Mouse (Mus musculus): Measurements from ENCODE around the gene Clca3a1. TPM values are rescaled to one million over a fixed set of nuclear protein-coding genes. Genes with fewer than 3 reads are reported as not detected.

Clca3a1 gene
- polyA plus RNA-seq, 1 experiment from 2014 or later: not detected

DNA sequence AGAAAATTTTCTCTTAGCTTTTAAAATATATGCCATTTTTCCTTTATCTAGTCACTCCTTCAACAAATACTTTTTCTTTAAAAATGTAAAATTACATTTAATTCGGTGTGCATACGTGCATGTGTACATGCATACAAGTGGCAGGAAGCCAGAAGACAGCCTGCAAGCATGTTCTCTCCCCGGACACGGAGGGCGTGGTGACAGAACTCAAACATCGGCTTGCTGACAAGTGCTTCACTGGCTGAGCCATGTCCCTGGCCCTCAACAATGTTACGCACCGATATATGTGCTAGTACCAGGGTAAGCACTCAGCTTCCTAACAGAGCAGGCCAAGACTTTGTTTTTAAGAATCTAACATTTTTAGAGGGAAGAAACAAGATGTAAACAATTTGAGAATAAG is 46.2 kb downstream of the Clca3a1 start:
- Histone ChIP-seq H3K27me3 (ENCODE audit: control insufficient read depth, insufficient read depth, low read length) (no peaks in the 10 kb centered on the region), H3K9me3 (ENCODE audit: control insufficient read depth, low read length) (no peaks in the 10 kb centered on the region), H3K36me3 (ENCODE audit: control insufficient read depth, insufficient read depth, low read length) (no peaks in the 10 kb centered on the region; the same call in none of the 2 replicates), H3K4me1 (ENCODE audit: control insufficient read depth, insufficient read depth, low read length) (peaks cover 18% of the 10 kb centered on the region), H3K27ac (ENCODE audit: low read depth, low read length) (no peak overlapping the region), H3K4me3 (ENCODE audit: low read depth, low read length) (no peak overlapping the region), H3K4me2 (no peak overlapping the region), H3K9ac (ENCODE audit: low read length) (no peak overlapping the region)
- DNase-seq (ENCODE audit: low spot score, missing footprints) (no peak), ATAC-seq (ENCODE audit: low FRiP score) (no peak)
- 88% methylated on average over 8 of the region's 8 CpGs for WGBS

DNA sequence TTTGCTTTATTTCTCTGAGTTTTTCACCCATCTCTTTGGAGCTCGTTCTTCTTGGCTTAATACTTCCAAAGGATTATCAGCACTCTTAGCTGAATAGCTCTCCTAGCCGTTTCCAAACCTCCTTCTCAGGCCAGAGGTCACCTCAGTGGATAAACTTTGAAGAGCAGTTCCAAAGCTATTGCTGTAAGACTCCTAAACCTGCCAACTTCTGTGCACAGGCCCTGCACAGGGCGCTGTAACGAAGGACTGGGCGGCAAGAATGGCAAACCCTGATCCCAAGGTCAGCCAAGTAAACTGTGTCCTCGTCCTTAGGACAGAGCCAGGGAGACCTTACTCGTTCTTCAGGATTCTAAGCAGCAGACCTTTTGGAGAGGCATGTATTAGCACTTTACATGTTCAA is 46.7 kb downstream of the Clca3a1 start:
- no peak for DNase-seq (ENCODE audit: low spot score, missing footprints)
- Histone ChIP-seq H3K9ac (ENCODE audit: low read length) (no peak overlapping the region), H3K36me3 (ENCODE audit: control insufficient read depth, insufficient read depth, low read length) (no peaks in the 10 kb centered on the region; the same call in none of the 2 replicates), H3K9me3 (ENCODE audit: control insufficient read depth, low read length) (no peaks in the 10 kb centered on the region), H3K4me1 (ENCODE audit: control insufficient read depth, insufficient read depth, low read length) (peaks cover 17% of the 10 kb centered on the region), H3K27me3 (ENCODE audit: control insufficient read depth, insufficient read depth, low read length) (no peaks in the 10 kb centered on the region), H3K4me2 (no peak overlapping the region), H3K4me3 (ENCODE audit: low read depth, low read length) (no peak overlapping the region), H3K27ac (ENCODE audit: low read depth, low read length) (no peak overlapping the region)
- whole genome bisulfite sequencing: 44% methylated on average over 7 of the region's 7 CpGs
- no peak for ATAC-seq (ENCODE audit: low FRiP score)

- Histone ChIP-seq H3K4me1 (ENCODE audit: control insufficient read depth, insufficient read depth, low read length) (peaks cover 6% of the 10 kb centered on the region; the same call in 1 of the 2 replicates), H3K27me3 (ENCODE audit: control insufficient read depth, insufficient read depth, low read length) (no peaks in the 10 kb centered on the region), H3K27ac (ENCODE audit: low read depth, low read length) (no peak overlapping the region), H3K4me3 (ENCODE audit: low read depth, low read length) (no peak overlapping the region), H3K4me2 (no peak overlapping the region), H3K9me3 (ENCODE audit: control insufficient read depth, low read length) (no peaks in the 10 kb centered on the region), H3K9ac (ENCODE audit: low read length) (no peak overlapping the region), H3K36me3 (ENCODE audit: control insufficient read depth, insufficient read depth, low read length) (no peaks in the 10 kb centered on the region; the same call in none of the 2 replicates)
- ATAC-seq (ENCODE audit: low FRiP score): peak; percentile 49; the same call in 1 of the 2 replicates
- no peak for DNase-seq (ENCODE audit: low spot score, missing footprints)
- 80% methylated on average over 6 of the region's 6 CpGs for WGBS
These were observed 49.1 kb downstream of the Clca3a1 start for GRCm38 (mm10) chr3:144711607-144712206.

GRCm38 (mm10) chr3:144708612-144709011 is 52.2 kb downstream of the Clca3a1 start:
- no peak for ATAC-seq (ENCODE audit: low FRiP score)
- H3K4me3 ChIP-seq (ENCODE audit: low read depth, low read length): no peak overlapping the region
- H3K9ac ChIP-seq (ENCODE audit: low read length): no peak overlapping the region
- no peaks in the 10 kb centered on the region for H3K27me3 ChIP-seq (ENCODE audit: control insufficient read depth, insufficient read depth, low read length)
- WGBS: 90% methylated on average over 5 of the region's 5 CpGs
- DNase-seq (ENCODE audit: low spot score, missing footprints): no peak
- H3K4me1 ChIP-seq (ENCODE audit: control insufficient read depth, insufficient read depth, low read length): no peaks in the 10 kb centered on the region
- H3K27ac ChIP-seq (ENCODE audit: low read depth, low read length): no peak overlapping the region
- no peak overlapping the region for H3K4me2 ChIP-seq
- no peaks in the 10 kb centered on the region; the same call in none of the 2 replicates for H3K36me3 ChIP-seq (ENCODE audit: control insufficient read depth, insufficient read depth, low read length)
- no peaks in the 10 kb centered on the region for H3K9me3 ChIP-seq (ENCODE audit: control insufficient read depth, low read length)

DNA sequence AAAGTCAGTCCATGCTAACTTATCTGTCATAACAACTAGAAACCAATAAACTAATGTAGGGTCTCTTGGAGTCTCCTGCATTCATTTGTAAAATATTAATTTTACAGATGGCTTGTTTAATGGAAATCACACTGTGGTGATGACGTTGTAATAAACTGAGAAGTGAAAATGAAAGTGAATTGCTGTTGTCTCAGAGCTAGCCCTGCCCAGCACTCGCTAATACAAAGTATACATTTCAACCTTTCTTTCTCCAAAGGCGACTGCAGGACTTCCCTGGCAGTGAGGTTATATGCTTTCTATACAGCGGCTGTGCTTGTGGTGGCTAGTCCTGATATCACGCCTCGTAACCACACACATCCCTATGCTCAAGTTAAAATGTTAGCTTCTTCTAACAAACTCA is 56.8 kb downstream of the Clca3a1 start:
- Histone ChIP-seq H3K36me3 (ENCODE audit: control insufficient read depth, insufficient read depth, low read length) (no peaks in the 10 kb centered on the region), H3K4me1 (ENCODE audit: control insufficient read depth, insufficient read depth, low read length) (no peaks in the 10 kb centered on the region), H3K9ac (ENCODE audit: low read length) (no peak overlapping the region), H3K27ac (ENCODE audit: low read depth, low read length) (no peak overlapping the region), H3K4me2 (no peak overlapping the region), H3K27me3 (ENCODE audit: control insufficient read depth, insufficient read depth, low read length) (no peaks in the 10 kb centered on the region), H3K4me3 (ENCODE audit: low read depth, low read length) (no peak overlapping the region), H3K9me3 (ENCODE audit: control insufficient read depth, low read length) (no peaks in the 10 kb centered on the region)
- no peak for DNase-seq (ENCODE audit: low spot score, missing footprints)
- WGBS: 93% methylated on average over 6 of the region's 6 CpGs
- no peak for ATAC-seq (ENCODE audit: low FRiP score)

GRCm38 (mm10) chr3:144698790-144699433 is 61.9 kb downstream of the Clca3a1 start:
- Histone ChIP-seq H3K9ac (ENCODE audit: low read length) (no peak overlapping the region), H3K4me1 (ENCODE audit: control insufficient read depth, insufficient read depth, low read length) (no peaks in the 10 kb centered on the region), H3K4me3 (ENCODE audit: low read depth, low read length) (no peak overlapping the region), H3K9me3 (ENCODE audit: control insufficient read depth, low read length) (no peaks in the 10 kb centered on the region), H3K4me2 (no peak overlapping the region), H3K36me3 (ENCODE audit: control insufficient read depth, insufficient read depth, low read length) (peaks cover 8% of the 10 kb centered on the region; the same call in 1 of the 2 replicates), H3K27me3 (ENCODE audit: control insufficient read depth, insufficient read depth, low read length) (no peaks in the 10 kb centered on the region), H3K27ac (ENCODE audit: low read depth, low read length) (no peak overlapping the region)
- 83% methylated on average over 5 of the region's 5 CpGs for WGBS
- no peak for ATAC-seq (ENCODE audit: low FRiP score)
- DNase-seq (ENCODE audit: low spot score, missing footprints): no peak

DNA sequence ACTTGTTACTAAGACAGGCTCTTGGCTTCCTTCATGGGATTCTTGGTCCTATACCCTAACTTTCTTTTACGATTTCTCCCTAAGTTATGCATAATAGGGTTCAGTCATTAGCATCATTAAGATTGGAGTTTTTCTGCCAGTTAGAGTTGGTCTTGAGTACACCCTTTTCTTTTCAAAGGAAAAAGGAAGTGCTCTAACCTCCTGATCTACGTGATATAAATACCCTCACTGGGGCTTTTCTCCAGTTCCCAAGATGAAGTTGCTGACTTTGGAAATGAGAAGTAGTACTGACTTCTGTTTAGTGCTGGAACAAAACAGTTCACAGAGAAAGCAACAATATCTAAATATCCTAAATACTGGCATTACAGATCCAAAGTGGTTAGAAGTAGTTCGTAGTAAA is 62.8 kb downstream of the Clca3a1 start:
- Histone ChIP-seq H3K36me3 (ENCODE audit: control insufficient read depth, insufficient read depth, low read length) (peaks cover 8% of the 10 kb centered on the region; the same call in 1 of the 2 replicates), H3K4me1 (ENCODE audit: control insufficient read depth, insufficient read depth, low read length) (no peaks in the 10 kb centered on the region), H3K9ac (ENCODE audit: low read length) (no peak overlapping the region), H3K27me3 (ENCODE audit: control insufficient read depth, insufficient read depth, low read length) (no peaks in the 10 kb centered on the region), H3K4me3 (ENCODE audit: low read depth, low read length) (no peak overlapping the region), H3K27ac (ENCODE audit: low read depth, low read length) (no peak overlapping the region), H3K4me2 (no peak overlapping the region), H3K9me3 (ENCODE audit: control insufficient read depth, low read length) (no peaks in the 10 kb centered on the region)
- no peak for ATAC-seq (ENCODE audit: low FRiP score)
- WGBS: 90% methylated on average over 3 of the region's 3 CpGs
- no peak for DNase-seq (ENCODE audit: low spot score, missing footprints)

GRCm38 (mm10) chr3:144697154-144697553 is 63.6 kb downstream of the Clca3a1 start:
- 81% methylated on average over 5 of the region's 5 CpGs for WGBS
- Histone ChIP-seq H3K9me3 (ENCODE audit: control insufficient read depth, low read length) (no peaks in the 10 kb centered on the region), H3K36me3 (ENCODE audit: control insufficient read depth, insufficient read depth, low read length) (peaks cover 8% of the 10 kb centered on the region; the same call in 1 of the 2 replicates), H3K27me3 (ENCODE audit: control insufficient read depth, insufficient read depth, low read length) (no peaks in the 10 kb centered on the region), H3K27ac (ENCODE audit: low read depth, low read length) (no peak overlapping the region), H3K4me1 (ENCODE audit: control insufficient read depth, insufficient read depth, low read length) (no peaks in the 10 kb centered on the region), H3K4me3 (ENCODE audit: low read depth, low read length) (no peak overlapping the region), H3K4me2 (no peak overlapping the region), H3K9ac (ENCODE audit: low read length) (no peak overlapping the region)
- ATAC-seq (ENCODE audit: low FRiP score): no peak
- no peak for DNase-seq (ENCODE audit: low spot score, missing footprints)

DNA sequence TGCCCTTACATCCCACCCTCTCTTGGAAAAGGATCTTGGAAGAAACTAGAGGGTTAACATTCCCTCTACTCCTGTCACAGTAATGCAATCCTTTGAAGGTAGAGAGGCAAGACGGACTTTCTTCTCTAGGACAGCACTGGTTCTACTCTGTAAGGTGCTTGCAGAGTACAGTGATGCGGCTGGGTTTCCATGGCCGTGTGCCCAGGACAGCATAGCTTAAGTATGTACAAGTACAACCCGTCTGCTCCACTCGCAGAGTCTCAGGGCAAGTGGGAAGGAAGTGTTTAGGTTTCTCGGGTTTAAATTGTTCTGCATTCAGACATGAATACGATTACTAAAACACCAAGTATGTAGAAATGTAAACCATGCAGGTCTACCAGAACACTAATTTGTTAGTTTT is 65.8 kb downstream of the Clca3a1 start:
- no peak for ATAC-seq (ENCODE audit: low FRiP score)
- no peak overlapping the region for H3K27ac ChIP-seq (ENCODE audit: low read depth, low read length)
- no peak overlapping the region for H3K9ac ChIP-seq (ENCODE audit: low read length)
- H3K4me1 ChIP-seq (ENCODE audit: control insufficient read depth, insufficient read depth, low read length): no peaks in the 10 kb centered on the region
- H3K9me3 ChIP-seq (ENCODE audit: control insufficient read depth, low read length): no peaks in the 10 kb centered on the region
- H3K4me2 ChIP-seq: no peak overlapping the region
- no peaks in the 10 kb centered on the region for H3K27me3 ChIP-seq (ENCODE audit: control insufficient read depth, insufficient read depth, low read length)
- H3K4me3 ChIP-seq (ENCODE audit: low read depth, low read length): no peak overlapping the region
- DNase-seq (ENCODE audit: low spot score, missing footprints): no peak
- 88% methylated on average over 7 of the region's 7 CpGs for WGBS
- peaks cover 8% of the 10 kb centered on the region; the same call in 1 of the 2 replicates for H3K36me3 ChIP-seq (ENCODE audit: control insufficient read depth, insufficient read depth, low read length)

All from midbrain, embryonic 11.5 days (tissue).